Mouse (Mus musculus) cerebellum, adult 8-10 months (tissue): Measurements from ENCODE around the gene Gm19684.
"Not testable (repeated sequence)": the region's sequence is repeated elsewhere in the genome, so short reads cannot be mapped to it uniquely, and the experiment has no call there.

Source experiments
- DNase-seq: peaks from one replicate; pipeline ENCODE4 v3.0.0; 2022

The Gm19684 gene

DNA sequence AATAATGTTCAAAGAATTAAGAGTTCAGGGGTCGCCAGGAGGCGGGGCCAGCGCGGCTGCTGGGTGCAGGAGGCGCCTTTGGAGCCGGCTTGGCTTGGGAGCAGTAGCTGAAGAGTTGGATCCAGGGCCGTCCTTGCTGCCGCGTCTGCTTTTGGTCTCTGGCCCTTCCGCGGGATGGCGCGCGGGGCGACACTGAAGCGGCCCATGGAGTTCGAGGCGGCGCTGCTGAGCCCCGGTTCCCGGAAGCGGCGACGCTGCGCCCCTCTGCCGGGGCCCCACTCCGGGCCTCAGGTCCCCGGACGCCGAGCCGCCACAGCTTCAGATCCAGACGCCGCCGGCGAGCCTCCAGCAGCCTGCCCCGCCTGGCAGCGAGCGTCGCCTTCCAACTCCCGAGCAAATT, 57.5 kb downstream of the Gm19684 start:
- not testable (repeated sequence) for DNase-seq
